Mouse (Mus musculus) lung, postnatal 0 days (tissue): ENCODE measurements around the gene Gm11037.

Experiments used
- CTCF ChIP-seq: IDR thresholded peaks from 2 replicates; pipeline ENCODE4 v1.5.1; 2016; ENCODE audit warnings: antibody characterized with exemption, mild to moderate bottlenecking
- EP300 ChIP-seq: IDR thresholded peaks from 2 replicates; pipeline ENCODE4 v1.6.1; 2016; ENCODE audit warnings: antibody characterized with exemption, mild to moderate bottlenecking, control low read depth

- TF ChIP-seq CTCF (no peak), EP300 (no peak)
These were observed 43.2 kb downstream of the Gm11037 start for GRCm38 (mm10) chr2:131176491-131176890.
